Mouse (Mus musculus): Measurements from ENCODE around the gene Sult5a1. TPM values are rescaled to one million over a fixed set of nuclear protein-coding genes. Genes with fewer than 3 reads are reported as not detected.
"Not testable (repeated sequence)": the region's sequence is repeated elsewhere in the genome, so short reads cannot be mapped to it uniquely, and the experiment has no call there.

Gene Sult5a1
- 4.0 and 7.5 TPM in 2 replicates for polyA plus RNA-seq (2015; fragmentation: Nextera tagmentation; extraction: Ambion mirVana)

- Histone ChIP-seq H3K36me3 (no peaks in the 10 kb centered on the region), H3K4me3 (peak within 1 kb of the TSS; percentile 23), H3K4me2 (peak within 1 kb of the TSS; percentile 53), H3K9me3 (no peaks in the 10 kb centered on the region), H3K27ac (replicated peaks) (peak within 1 kb of the TSS; percentile 20; the same call in 1 of the 2 replicates), H3K27me3 (replicated peaks) (no peaks in the 10 kb centered on the region), H3K9ac (peak within 1 kb of the TSS; percentile 40), H3K4me1 (peaks cover 42% of the 10 kb centered on the region)
- ATAC-seq (ENCODE audit: extremely low read depth, insufficient number of reproducible peaks, low FRiP score, low TSS enrichment) = no peak
- WGBS = 32% methylated on average over 13 of the region's 13 CpGs
Observed at GRCm38 (mm10) chr8:123157888-123158465, at the start of gene Sult5a1. Gene Sult5a1, minus strand, starts transcription at chr8:123158315.

GRCm38 (mm10) chr8:123203571-123203970, 45.5 kb upstream of the Sult5a1 start:
- Histone ChIP-seq H3K4me3 (no peak overlapping the region), H3K27me3 (replicated peaks) (peaks cover 16% of the 10 kb centered on the region; the same call in 1 of the 2 replicates), H3K9ac (no peak overlapping the region), H3K4me2 (no peak overlapping the region), H3K9me3 (no peaks in the 10 kb centered on the region), H3K36me3 (peaks cover 45% of the 10 kb centered on the region), H3K4me1 (no peaks in the 10 kb centered on the region), H3K27ac (replicated peaks) (no peak overlapping the region)
- no peak for ATAC-seq (ENCODE audit: extremely low read depth, insufficient number of reproducible peaks, low FRiP score, low TSS enrichment)
- WGBS = 86% methylated on average over 3 of the region's 3 CpGs

GRCm38 (mm10) chr8:123202288-123202687, 44.2 kb upstream of the Sult5a1 start:
- Histone ChIP-seq H3K4me1 (no peaks in the 10 kb centered on the region), H3K27me3 (replicated peaks) (peaks cover 24% of the 10 kb centered on the region; the same call in 1 of the 2 replicates), H3K36me3 (peaks cover 32% of the 10 kb centered on the region), H3K27ac (replicated peaks) (no peak overlapping the region), H3K4me2 (no peak overlapping the region), H3K9ac (no peak overlapping the region; the same call in 1 of the 2 replicates), H3K9me3 (no peaks in the 10 kb centered on the region), H3K4me3 (no peak overlapping the region)
- 33% methylated on average over 5 of the region's 5 CpGs for WGBS
- no peak for ATAC-seq (ENCODE audit: extremely low read depth, insufficient number of reproducible peaks, low FRiP score, low TSS enrichment)

GRCm38 (mm10) chr8:123199864-123200263, 41.7 kb upstream of the Sult5a1 start:
- no peaks in the 10 kb centered on the region for H3K9me3 ChIP-seq
- H3K4me2 ChIP-seq = no peak overlapping the region
- no peak for ATAC-seq (ENCODE audit: extremely low read depth, insufficient number of reproducible peaks, low FRiP score, low TSS enrichment)
- H3K27ac ChIP-seq (replicated peaks) = no peak overlapping the region
- H3K9ac ChIP-seq = no peak overlapping the region
- no peaks in the 10 kb centered on the region for H3K4me1 ChIP-seq
- peaks cover 11% of the 10 kb centered on the region for H3K36me3 ChIP-seq
- no peak overlapping the region for H3K4me3 ChIP-seq
- peaks cover 26% of the 10 kb centered on the region; the same call in 1 of the 2 replicates for H3K27me3 ChIP-seq (replicated peaks)
- 52% methylated on average over 14 of the region's 14 CpGs for WGBS

- not testable (repeated sequence) for ATAC-seq (ENCODE audit: extremely low read depth, insufficient number of reproducible peaks, low FRiP score, low TSS enrichment); H3K9me3 ChIP-seq; H3K4me1 ChIP-seq; H3K9ac ChIP-seq; H3K4me2 ChIP-seq; H3K4me3 ChIP-seq; H3K27ac ChIP-seq (replicated peaks); H3K36me3 ChIP-seq
- 68% methylated on average over 5 of the region's 5 CpGs for WGBS
- peaks cover 39% of the 10 kb centered on the region for H3K27me3 ChIP-seq (replicated peaks)
Observed at GRCm38 (mm10) chr8:123197016-123197415, 38.9 kb upstream of the Sult5a1 start.

- H3K4me3 ChIP-seq = no peak overlapping the region
- no peak overlapping the region for H3K4me2 ChIP-seq
- WGBS = 82% methylated on average over 9 of the region's 9 CpGs
- no peaks in the 10 kb centered on the region for H3K36me3 ChIP-seq
- no peak overlapping the region for H3K27ac ChIP-seq (replicated peaks)
- H3K9me3 ChIP-seq = no peaks in the 10 kb centered on the region
- peaks cover 7% of the 10 kb centered on the region for H3K4me1 ChIP-seq
- no peak overlapping the region for H3K9ac ChIP-seq
- no peak for ATAC-seq (ENCODE audit: extremely low read depth, insufficient number of reproducible peaks, low FRiP score, low TSS enrichment)
- peaks cover 26% of the 10 kb centered on the region for H3K27me3 ChIP-seq (replicated peaks)
Observed at GRCm38 (mm10) chr8:123193771-123194170, 35.7 kb upstream of the Sult5a1 start.

GRCm38 (mm10) chr8:123191908-123192307, 33.8 kb upstream of the Sult5a1 start:
- WGBS = 54% methylated on average over 8 of the region's 8 CpGs
- H3K4me2 ChIP-seq = no peak overlapping the region
- no peak for ATAC-seq (ENCODE audit: extremely low read depth, insufficient number of reproducible peaks, low FRiP score, low TSS enrichment)
- H3K4me1 ChIP-seq = peaks cover 7% of the 10 kb centered on the region
- H3K36me3 ChIP-seq = no peaks in the 10 kb centered on the region
- peaks cover 17% of the 10 kb centered on the region for H3K27me3 ChIP-seq (replicated peaks)
- H3K9ac ChIP-seq = no peak overlapping the region
- H3K9me3 ChIP-seq = no peaks in the 10 kb centered on the region
- no peak overlapping the region for H3K27ac ChIP-seq (replicated peaks)
- no peak overlapping the region for H3K4me3 ChIP-seq

GRCm38 (mm10) chr8:123190678-123191077, 32.6 kb upstream of the Sult5a1 start:
- WGBS = 2% methylated on average over 9 of the region's 9 CpGs
- Histone ChIP-seq H3K27ac (replicated peaks) (no peak overlapping the region), H3K4me1 (peaks cover 15% of the 10 kb centered on the region), H3K4me2 (peak overlapping the region; percentile 46), H3K4me3 (no peak overlapping the region), H3K27me3 (replicated peaks) (peaks cover 17% of the 10 kb centered on the region), H3K9ac (peak overlapping the region; percentile 60), H3K9me3 (no peaks in the 10 kb centered on the region), H3K36me3 (no peaks in the 10 kb centered on the region)
- no peak for ATAC-seq (ENCODE audit: extremely low read depth, insufficient number of reproducible peaks, low FRiP score, low TSS enrichment)

- ATAC-seq (ENCODE audit: extremely low read depth, insufficient number of reproducible peaks, low FRiP score, low TSS enrichment) = no peak
- no peak overlapping the region for H3K4me3 ChIP-seq
- no peaks in the 10 kb centered on the region for H3K36me3 ChIP-seq
- H3K27ac ChIP-seq (replicated peaks) = no peak overlapping the region
- WGBS = 77% methylated on average over 7 of the region's 7 CpGs
- peaks cover 22% of the 10 kb centered on the region for H3K4me1 ChIP-seq
- H3K4me2 ChIP-seq = no peak overlapping the region
- peaks cover 5% of the 10 kb centered on the region; the same call in 1 of the 2 replicates for H3K27me3 ChIP-seq (replicated peaks)
- no peaks in the 10 kb centered on the region for H3K9me3 ChIP-seq
- H3K9ac ChIP-seq = no peak overlapping the region
Observed at GRCm38 (mm10) chr8:123188841-123189240, 30.7 kb upstream of the Sult5a1 start.

GRCm38 (mm10) chr8:123188006-123188405, 29.9 kb upstream of the Sult5a1 start:
- no peak overlapping the region for H3K9ac ChIP-seq
- H3K27ac ChIP-seq (replicated peaks) = no peak overlapping the region
- 70% methylated on average over 2 of the region's 2 CpGs for WGBS
- ATAC-seq (ENCODE audit: extremely low read depth, insufficient number of reproducible peaks, low FRiP score, low TSS enrichment) = no peak
- H3K4me3 ChIP-seq = no peak overlapping the region
- no peak overlapping the region for H3K4me2 ChIP-seq
- H3K9me3 ChIP-seq = no peaks in the 10 kb centered on the region
- peaks cover 22% of the 10 kb centered on the region for H3K4me1 ChIP-seq
- peaks cover 5% of the 10 kb centered on the region; the same call in 1 of the 2 replicates for H3K27me3 ChIP-seq (replicated peaks)
- no peaks in the 10 kb centered on the region for H3K36me3 ChIP-seq

GRCm38 (mm10) chr8:123185566-123186409, 27.7 kb upstream of the Sult5a1 start, which contains the start of gene Dpep1:
Gene Dpep1, plus strand, starts transcription at chr8:123186242.
- peak within 1 kb of the TSS; percentile 33; the same call in 1 of the 2 replicates for H3K9ac ChIP-seq
- H3K27me3 ChIP-seq (replicated peaks) = no peaks in the 10 kb centered on the region
- H3K4me3 ChIP-seq = no peak within 1 kb of the TSS
- no peaks in the 10 kb centered on the region for H3K9me3 ChIP-seq
- H3K36me3 ChIP-seq = no peaks in the 10 kb centered on the region
- WGBS = 34% methylated on average over 19 of the region's 19 CpGs
- no peak for ATAC-seq (ENCODE audit: extremely low read depth, insufficient number of reproducible peaks, low FRiP score, low TSS enrichment)
- peaks cover 18% of the 10 kb centered on the region for H3K4me1 ChIP-seq
- 0 out of 2 replicates have a peak within 1 kb of the TSS, but pooled peaks have one; percentile 9 for H3K4me2 ChIP-seq
- peak within 1 kb of the TSS; percentile 25; the same call in 1 of the 2 replicates for H3K27ac ChIP-seq (replicated peaks)
